Mouse (Mus musculus) hindbrain, embryonic 11.5 days (tissue): ENCODE measurements around the gene Scrn3. TPM values are rescaled to one million over a fixed set of nuclear protein-coding genes. Genes with fewer than 3 reads are reported as not detected.

Experiments used
- ATAC-seq: fragments of 200-750 bp; cut with Nextera tagmentation; 2 replicates; pipeline ENCODE4 v1.8.0; 2017; ENCODE audit warnings: mild to moderate bottlenecking, moderate TSS enrichment, moderate library complexity; ENCODE audit not compliant: low FRiP score
- DNase-seq: peaks from one replicate; pipeline ENCODE4 v3.0.0-alpha.2; 2015; ENCODE audit warnings: low spot score
- H3K27ac ChIP-seq: fragments of 300-500 bp; sonication (generic); 2 replicates; pipeline ENCODE4 v1.5.1; 2014; ENCODE audit warnings: mild to moderate bottlenecking, low read depth, low read length
- H3K27me3 ChIP-seq: fragments of 300-500 bp; sonication (generic); 2 replicates; pipeline ENCODE4 v1.6.1; 2014; ENCODE audit warnings: mild to moderate bottlenecking, low read length, moderate library complexity, mixed read lengths; ENCODE audit not compliant: control insufficient read depth, insufficient read depth
- H3K36me3 ChIP-seq: fragments of 300-500 bp; sonication (generic); 2 replicates; pipeline ENCODE4 v1.6.1; 2014; ENCODE audit warnings: mild to moderate bottlenecking, low read length, moderate library complexity, mixed read lengths; ENCODE audit not compliant: control insufficient read depth, insufficient read depth
- H3K4me1 ChIP-seq: fragments of 300-500 bp; sonication (generic); replicated peaks from 2 replicates; pipeline ENCODE4 v1.6.1; 2014; ENCODE audit warnings: low read length, mixed read lengths; ENCODE audit not compliant: control insufficient read depth, insufficient read depth
- H3K4me2 ChIP-seq: fragments of 300-500 bp; sonication (generic); replicated peaks from 2 replicates; pipeline ENCODE4 v1.6.1; 2014; ENCODE audit warnings: mild to moderate bottlenecking, low read depth, low read length
- H3K4me3 ChIP-seq: fragments of 300-500 bp; sonication (generic); 2 replicates; pipeline ENCODE4 v1.5.1; 2014; ENCODE audit warnings: low read depth, low read length
- H3K9ac ChIP-seq: fragments of 300-500 bp; sonication (generic); 2 replicates; pipeline ENCODE4 v1.6.1; 2014; ENCODE audit warnings: low read depth, low read length
- H3K9me3 ChIP-seq: fragments of 300-500 bp; sonication (generic); 2 replicates; pipeline ENCODE4 v1.6.1; 2016; ENCODE audit warnings: low read length; ENCODE audit not compliant: control insufficient read depth
- WGBS: fragments of 180-500 bp; shearing (Covaris S2); extraction: QIAGEN DNeasy Blood & Tissue Kit; methylation state at CpG from one replicate; pipeline ENCODE4 v1.1.7; 2014; 5-methylcytosine and 5-hydroxymethylcytosine counted together
- polyA plus RNA-seq: library from polyadenylated mRNA; unstranded; fragments of >200 nt; fragmentation: Nextera tagmentation; extraction: Ambion mirVana; gene quantifications from 2 replicates; pipeline ENCODE4 v1.2.1, GENCODE M21; 2014

Scrn3 gene
- polyA plus RNA-seq, 1 experiment from 2014 or later, result 10.7 TPM

DNA sequence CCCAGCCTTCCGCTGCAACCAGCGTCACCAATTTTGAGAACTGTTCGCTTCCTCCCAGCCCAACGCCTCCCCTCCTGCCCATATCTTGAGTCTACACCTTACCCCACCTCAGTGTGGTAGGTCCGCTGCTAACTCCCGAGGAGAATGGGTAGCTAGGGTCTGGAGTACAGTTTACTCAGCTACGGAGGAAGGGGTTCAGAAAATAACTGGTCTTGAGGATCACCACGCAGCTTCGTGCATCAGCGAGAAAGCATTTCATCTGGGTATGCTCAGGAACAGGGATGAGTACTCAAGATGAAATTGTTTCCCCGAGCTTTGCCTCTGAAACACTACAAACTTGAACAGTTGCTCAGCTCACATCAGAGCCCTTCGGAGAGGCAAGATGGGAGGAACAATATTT, 44.1 kb upstream of the Scrn3 start:
- Histone ChIP-seq H3K4me3 (no peak overlapping the region), H3K27ac (no peak overlapping the region), H3K9ac (no peak overlapping the region), H3K27me3 (peaks cover 66% of the 10 kb centered on the region), H3K4me1 (peaks cover 17% of the 10 kb centered on the region), H3K4me2 (no peak overlapping the region), H3K36me3 (no peaks in the 10 kb centered on the region), H3K9me3 (no peaks in the 10 kb centered on the region)
- DNase-seq (peak; percentile 64), ATAC-seq (no peak)
- WGBS, result under 1% methylated on average over 12 of the region's 12 CpGs

DNA sequence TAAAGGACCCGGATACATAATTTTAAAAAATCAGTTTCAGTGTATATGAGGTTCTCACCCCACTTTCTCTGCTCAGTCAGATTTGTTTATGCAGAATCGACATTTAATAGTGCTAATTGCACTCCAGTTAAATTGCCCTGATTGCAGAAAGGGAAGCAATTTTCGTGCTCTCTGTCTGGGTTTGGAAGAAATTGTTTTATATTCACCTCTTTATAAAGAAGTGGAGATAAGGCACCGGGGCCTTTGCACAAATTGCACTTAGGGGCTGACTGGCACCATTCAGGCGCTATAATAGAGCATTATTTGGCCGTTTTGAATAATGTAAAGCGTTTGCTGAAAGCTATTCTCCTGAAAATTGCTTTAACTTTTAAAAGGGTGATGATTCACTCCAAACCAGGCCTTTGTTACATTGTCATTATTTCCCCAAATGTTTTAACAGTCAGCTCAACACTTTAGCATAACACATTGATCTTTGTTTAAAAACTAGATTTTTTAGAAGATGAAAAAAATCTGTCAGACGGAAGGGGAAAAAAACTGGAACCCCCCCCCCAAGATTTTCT, 43.5 kb upstream of the Scrn3 start:
- H3K36me3 ChIP-seq, result no peaks in the 10 kb centered on the region
- no peaks in the 10 kb centered on the region for H3K9me3 ChIP-seq
- H3K27me3 ChIP-seq, result peaks cover 65% of the 10 kb centered on the region
- no peak overlapping the region for H3K9ac ChIP-seq
- no peak overlapping the region for H3K4me3 ChIP-seq
- DNase-seq (peak; percentile 43), ATAC-seq (no peak)
- H3K4me2 ChIP-seq, result no peak overlapping the region
- WGBS, result 6% methylated on average over 8 of the region's 8 CpGs
- peaks cover 16% of the 10 kb centered on the region for H3K4me1 ChIP-seq
- no peak overlapping the region for H3K27ac ChIP-seq

DNA sequence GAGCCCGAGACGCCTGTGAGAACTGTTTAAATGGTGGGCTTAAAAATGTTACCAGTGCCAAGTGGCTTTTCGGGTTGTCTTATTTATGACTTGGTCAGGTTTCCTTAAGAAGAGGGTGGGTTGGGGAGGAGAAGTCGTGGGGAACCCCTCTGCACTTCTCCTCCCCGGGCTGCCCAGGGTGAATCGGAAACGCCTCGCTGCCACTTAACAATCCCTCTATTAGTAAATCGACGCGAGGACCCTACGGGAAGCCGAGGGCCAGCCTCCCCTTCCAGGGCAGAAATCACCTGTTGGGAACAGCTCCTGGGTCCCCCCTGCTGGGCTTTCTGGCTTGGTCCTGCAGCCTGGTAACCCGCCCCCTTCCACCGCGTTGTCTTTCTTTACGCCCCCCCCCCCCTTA, 42.7 kb upstream of the Scrn3 start:
- ATAC-seq, result no peak
- peak; percentile 58 for DNase-seq
- no peak overlapping the region for H3K9ac ChIP-seq
- WGBS, result under 1% methylated on average over 17 of the region's 17 CpGs
- H3K9me3 ChIP-seq, result no peaks in the 10 kb centered on the region
- no peak overlapping the region for H3K27ac ChIP-seq
- no peaks in the 10 kb centered on the region for H3K36me3 ChIP-seq
- 0 out of 2 replicates have a peak overlapping the region, but pooled peaks have one; percentile 4 for H3K4me3 ChIP-seq
- peak overlapping the region; percentile 23; the same call in 1 of the 2 replicates for H3K4me2 ChIP-seq
- peaks cover 64% of the 10 kb centered on the region for H3K27me3 ChIP-seq
- H3K4me1 ChIP-seq, result peaks cover 15% of the 10 kb centered on the region

GRCm38 (mm10) chr2:73270071-73270592, 42.3 kb upstream of the Scrn3 start:
- H3K9me3 ChIP-seq, result no peaks in the 10 kb centered on the region
- no peak overlapping the region for H3K9ac ChIP-seq
- peaks cover 62% of the 10 kb centered on the region for H3K27me3 ChIP-seq
- H3K4me2 ChIP-seq, result peak overlapping the region; percentile 76
- no peak for DNase-seq
- H3K27ac ChIP-seq, result no peak overlapping the region
- H3K4me1 ChIP-seq, result peaks cover 14% of the 10 kb centered on the region
- WGBS, result 1% methylated on average over 14 of the region's 14 CpGs
- peak overlapping the region; percentile 12; the same call in 1 of the 2 replicates for H3K4me3 ChIP-seq
- no peak for ATAC-seq
- no peaks in the 10 kb centered on the region for H3K36me3 ChIP-seq

- Histone ChIP-seq H3K4me1 (peaks cover 14% of the 10 kb centered on the region), H3K27ac (no peak overlapping the region), H3K9me3 (no peaks in the 10 kb centered on the region), H3K4me3 (peak overlapping the region; percentile 12; the same call in 1 of the 2 replicates), H3K36me3 (no peaks in the 10 kb centered on the region), H3K9ac (no peak overlapping the region), H3K4me2 (peak overlapping the region; percentile 76), H3K27me3 (peaks cover 56% of the 10 kb centered on the region)
- under 1% methylated on average over 38 of the region's 38 CpGs for whole genome bisulfite sequencing
- ATAC-seq, result peak; percentile 46
- peak; percentile 70 for DNase-seq
These were observed 41.6 kb upstream of the Scrn3 start for GRCm38 (mm10) chr2:73270593-73271458.

DNA sequence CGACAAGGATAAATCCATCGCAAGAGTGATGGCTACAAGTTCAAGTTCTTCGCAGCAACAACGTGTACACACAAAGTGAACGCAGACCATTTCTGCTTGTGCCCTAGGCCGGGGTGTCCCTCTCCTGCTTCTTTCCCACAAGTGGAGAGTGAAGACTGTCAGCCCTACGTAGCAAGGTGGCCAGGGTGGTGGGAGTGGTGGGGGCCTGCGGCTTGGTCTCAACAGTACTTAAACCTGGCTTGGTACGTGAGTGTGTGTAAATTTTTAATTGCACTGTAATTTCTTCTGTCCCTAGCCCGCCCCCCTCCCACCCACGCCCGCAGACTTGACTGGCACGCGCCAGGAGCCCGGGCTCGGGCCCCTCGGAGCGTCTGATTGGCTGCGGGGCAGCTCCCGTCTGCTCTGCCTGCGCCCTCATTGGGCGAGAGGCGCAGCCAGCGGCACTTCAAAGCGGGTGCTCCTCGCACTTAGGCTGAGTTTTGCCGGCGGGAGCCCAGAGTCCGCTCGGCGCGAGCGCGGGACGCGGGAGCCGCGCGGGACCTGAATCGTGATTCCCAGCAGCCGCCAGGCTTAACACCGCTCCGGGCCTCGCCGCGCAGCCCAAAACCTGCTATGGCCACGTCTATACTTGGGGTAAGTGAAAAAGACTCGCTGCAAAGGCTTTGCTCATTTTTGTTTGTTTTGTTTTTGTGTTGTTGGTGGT, 40.8 kb upstream of the Scrn3 start, which contains the start of gene Sp9:
TSS of gene Sp9 (plus strand) at position 467 of the 703 bp plus-strand sequence.
- ATAC-seq (peak; percentile 87), DNase-seq (peak; percentile 90)
- peak within 1 kb of the TSS; percentile 54 for H3K4me3 ChIP-seq
- under 1% methylated on average over 48 of the region's 48 CpGs for WGBS
- H3K9ac ChIP-seq, result peak within 1 kb of the TSS; percentile 72
- no peaks in the 10 kb centered on the region for H3K9me3 ChIP-seq
- peaks cover 50% of the 10 kb centered on the region for H3K27me3 ChIP-seq
- H3K27ac ChIP-seq, result peak within 1 kb of the TSS; percentile 19; the same call in 1 of the 2 replicates
- no peaks in the 10 kb centered on the region for H3K36me3 ChIP-seq
- H3K4me2 ChIP-seq, result peak within 1 kb of the TSS; percentile 76
- peaks cover 14% of the 10 kb centered on the region for H3K4me1 ChIP-seq

- peak overlapping the region; percentile 72 for H3K9ac ChIP-seq
- ATAC-seq, result no peak
- DNase-seq, result peak; percentile 72
- peak overlapping the region; percentile 76 for H3K4me2 ChIP-seq
- peak overlapping the region; percentile 30; the same call in 1 of the 2 replicates for H3K27ac ChIP-seq
- peaks cover 47% of the 10 kb centered on the region for H3K27me3 ChIP-seq
- under 1% methylated on average over 47 of the region's 55 CpGs for WGBS
- no peaks in the 10 kb centered on the region for H3K36me3 ChIP-seq
- no peaks in the 10 kb centered on the region for H3K9me3 ChIP-seq
- H3K4me3 ChIP-seq, result peak overlapping the region; percentile 54
- H3K4me1 ChIP-seq, result peaks cover 18% of the 10 kb centered on the region
These were observed 39.8 kb upstream of the Scrn3 start for GRCm38 (mm10) chr2:73272351-73273248.
